Mouse (Mus musculus): ENCODE measurements around the gene Nuak1. TPM values are rescaled to one million over a fixed set of nuclear protein-coding genes. Genes with fewer than 3 reads are reported as not detected.

Nuak1 gene
- polyA plus RNA-seq, 2 experiments, result 3.3 to 19.6 TPM

- TF ChIP-seq POLR2A (IDR thresholded peaks at IDR 0.05; ENCODE audit: borderline replicate concordance, extremely low read depth, insufficient read depth, insufficient read length), result no peak
- no peak overlapping the region for H3K9ac ChIP-seq (ENCODE audit: low read depth, low read length, severe bottlenecking)
- no peaks in the 10 kb centered on the region for H3K9me3 ChIP-seq (ENCODE audit: control insufficient read depth, low read length)
- peaks cover 12% of the 10 kb centered on the region for H3K4me1 ChIP-seq (ENCODE audit: control insufficient read depth, insufficient read depth, low read length)
- no peak overlapping the region for H3K4me3 ChIP-seq (replicated peaks; ENCODE audit: low read length)
- no peak overlapping the region for H3K4me2 ChIP-seq (replicated peaks; ENCODE audit: low read depth, low read length, severe bottlenecking)
- H3K27ac ChIP-seq (replicated peaks; ENCODE audit: low read depth, low read length), result no peak overlapping the region
- ATAC-seq (ENCODE audit: low FRiP score, low read depth), result no peak
- 95% methylated on average over 1 of the region's 1 CpGs for WGBS
- no peaks in the 10 kb centered on the region for H3K27me3 ChIP-seq (ENCODE audit: control insufficient read depth, insufficient read depth, low read length)
- no peak for DNase-seq (ENCODE audit: low spot score)
- H3K36me3 ChIP-seq (ENCODE audit: control insufficient read depth, insufficient read depth, low read length), result peaks cover 30% of the 10 kb centered on the region
These were observed 61.0 kb downstream of the Nuak1 start for GRCm38 (mm10) chr10:84379366-84379765.

GRCm38 (mm10) chr10:84377956-84378355, 62.4 kb downstream of the Nuak1 start:
- Histone ChIP-seq H3K9me3 (ENCODE audit: control insufficient read depth, low read length) (no peaks in the 10 kb centered on the region), H3K27ac (replicated peaks; ENCODE audit: low read depth, low read length) (no peak overlapping the region), H3K4me3 (replicated peaks; ENCODE audit: low read length) (no peak overlapping the region), H3K27me3 (ENCODE audit: control insufficient read depth, insufficient read depth, low read length) (no peaks in the 10 kb centered on the region), H3K9ac (ENCODE audit: low read depth, low read length, severe bottlenecking) (no peak overlapping the region), H3K4me2 (replicated peaks; ENCODE audit: low read depth, low read length, severe bottlenecking) (no peak overlapping the region), H3K36me3 (ENCODE audit: control insufficient read depth, insufficient read depth, low read length) (peaks cover 40% of the 10 kb centered on the region), H3K4me1 (ENCODE audit: control insufficient read depth, insufficient read depth, low read length) (peaks cover 2% of the 10 kb centered on the region; the same call in 1 of the 2 replicates)
- 92% methylated on average over 11 of the region's 11 CpGs for WGBS
- no peak for TF ChIP-seq POLR2A (IDR thresholded peaks at IDR 0.05; ENCODE audit: borderline replicate concordance, extremely low read depth, insufficient read depth, insufficient read length)
- ATAC-seq (ENCODE audit: low FRiP score, low read depth) (no peak), DNase-seq (ENCODE audit: low spot score) (no peak)

- DNase-seq (ENCODE audit: low spot score) (no peak), ATAC-seq (ENCODE audit: low FRiP score, low read depth) (no peak)
- no peak overlapping the region for H3K4me3 ChIP-seq (replicated peaks; ENCODE audit: low read length)
- H3K36me3 ChIP-seq (ENCODE audit: control insufficient read depth, insufficient read depth, low read length), result peaks cover 44% of the 10 kb centered on the region
- no peak overlapping the region for H3K4me2 ChIP-seq (replicated peaks; ENCODE audit: low read depth, low read length, severe bottlenecking)
- TF ChIP-seq POLR2A (IDR thresholded peaks at IDR 0.05; ENCODE audit: borderline replicate concordance, extremely low read depth, insufficient read depth, insufficient read length), result no peak
- no peaks in the 10 kb centered on the region for H3K9me3 ChIP-seq (ENCODE audit: control insufficient read depth, low read length)
- WGBS, result 85% methylated on average over 5 of the region's 5 CpGs
- no peaks in the 10 kb centered on the region for H3K27me3 ChIP-seq (ENCODE audit: control insufficient read depth, insufficient read depth, low read length)
- no peak overlapping the region for H3K9ac ChIP-seq (ENCODE audit: low read depth, low read length, severe bottlenecking)
- H3K4me1 ChIP-seq (ENCODE audit: control insufficient read depth, insufficient read depth, low read length), result peaks cover 5% of the 10 kb centered on the region; the same call in 1 of the 2 replicates
- H3K27ac ChIP-seq (replicated peaks; ENCODE audit: low read depth, low read length), result no peak overlapping the region
These were observed 64.1 kb downstream of the Nuak1 start for GRCm38 (mm10) chr10:84376346-84376745.

- Histone ChIP-seq H3K9me3 (ENCODE audit: control insufficient read depth, low read length) (no peaks in the 10 kb centered on the region), H3K27ac (replicated peaks; ENCODE audit: low read depth, low read length) (no peak overlapping the region), H3K4me3 (replicated peaks; ENCODE audit: low read length) (no peak overlapping the region), H3K4me1 (ENCODE audit: control insufficient read depth, insufficient read depth, low read length) (peaks cover 5% of the 10 kb centered on the region; the same call in 1 of the 2 replicates), H3K9ac (ENCODE audit: low read depth, low read length, severe bottlenecking) (no peak overlapping the region), H3K27me3 (ENCODE audit: control insufficient read depth, insufficient read depth, low read length) (no peaks in the 10 kb centered on the region), H3K36me3 (ENCODE audit: control insufficient read depth, insufficient read depth, low read length) (peaks cover 44% of the 10 kb centered on the region), H3K4me2 (replicated peaks; ENCODE audit: low read depth, low read length, severe bottlenecking) (no peak overlapping the region)
- no peak for TF ChIP-seq POLR2A (IDR thresholded peaks at IDR 0.05; ENCODE audit: borderline replicate concordance, extremely low read depth, insufficient read depth, insufficient read length)
- DNase-seq (ENCODE audit: low spot score) (no peak), ATAC-seq (ENCODE audit: low FRiP score, low read depth) (no peak)
- 94% methylated on average over 18 of the region's 18 CpGs for WGBS
These were observed 65.4 kb downstream of the Nuak1 start for GRCm38 (mm10) chr10:84374996-84375395.

GRCm38 (mm10) chr10:84373476-84373875, 66.9 kb downstream of the Nuak1 start:
- Histone ChIP-seq H3K4me3 (replicated peaks; ENCODE audit: low read length) (no peak overlapping the region), H3K4me1 (ENCODE audit: control insufficient read depth, insufficient read depth, low read length) (peaks cover 5% of the 10 kb centered on the region; the same call in 1 of the 2 replicates), H3K9me3 (ENCODE audit: control insufficient read depth, low read length) (no peaks in the 10 kb centered on the region), H3K9ac (ENCODE audit: low read depth, low read length, severe bottlenecking) (no peak overlapping the region), H3K4me2 (replicated peaks; ENCODE audit: low read depth, low read length, severe bottlenecking) (no peak overlapping the region), H3K27me3 (ENCODE audit: control insufficient read depth, insufficient read depth, low read length) (no peaks in the 10 kb centered on the region), H3K27ac (replicated peaks; ENCODE audit: low read depth, low read length) (no peak overlapping the region), H3K36me3 (ENCODE audit: control insufficient read depth, insufficient read depth, low read length) (peaks cover 33% of the 10 kb centered on the region)
- no peak for DNase-seq (ENCODE audit: low spot score)
- TF ChIP-seq POLR2A (IDR thresholded peaks at IDR 0.05; ENCODE audit: borderline replicate concordance, extremely low read depth, insufficient read depth, insufficient read length), result no peak
- ATAC-seq (ENCODE audit: low FRiP score, low read depth), result no peak
- WGBS, result 47% methylated on average over 2 of the region's 2 CpGs

Measured in limb, embryonic 14.5 days (tissue).